Mouse (Mus musculus) erythroid progenitor cell, adult 5-6 weeks (primary cell): ENCODE measurements around the gene Atg5. TPM values are rescaled to one million over a fixed set of nuclear protein-coding genes. Genes with fewer than 3 reads are reported as not detected.

Experiments
- ATAC-seq: replicated peaks from 2 replicates; pipeline ENCODE4 v1.8.0; 2016; ENCODE audit warnings: moderate number of reproducible peaks, mild to moderate bottlenecking, moderate TSS enrichment, inconsistent platforms; ENCODE audit not compliant: poor library complexity, low FRiP score, severe bottlenecking
- total RNA-seq, 2 experiments: library from RNA; stranded (forward) in 1 of 2; stranded (reverse) in 1 of 2; fragments of 150-400 nt in 1 of 2; fragments of 186-747, 209-891 nt in 1 of 2; gene quantifications; 2 replicates each; pipeline versions ENCODE4 v1.2.3 to v1.2.4; 2015 to 2017; ENCODE audit warnings: low replicate concordance in 2 of 2

The Atg5 gene
- total RNA-seq, 2 experiments from 2014 or later: 7.5 to 11.3 TPM

- no peak for ATAC-seq
Measured at GRCm38 (mm10) chr10:44347549-44348172, 79.5 kb downstream of the Atg5 start.

- no peak for ATAC-seq
Measured at GRCm38 (mm10) chr10:44348474-44349415, 80.6 kb downstream of the Atg5 start.

- peak; percentile 25; the same call in 1 of the 2 replicates for ATAC-seq
Measured at GRCm38 (mm10) chr10:44353467-44353866, 85.3 kb downstream of the Atg5 start.

GRCm38 (mm10) chr10:44354393-44354792 lies 86.2 kb downstream of the Atg5 start:
- ATAC-seq: no peak

- no peak for ATAC-seq
Measured at GRCm38 (mm10) chr10:44355216-44355615, 87.1 kb downstream of the Atg5 start.

GRCm38 (mm10) chr10:44356625-44357024 lies 88.5 kb downstream of the Atg5 start:
- ATAC-seq: no peak

- no peak for ATAC-seq
Measured at GRCm38 (mm10) chr10:44357316-44357715, 89.2 kb downstream of the Atg5 start.

GRCm38 (mm10) chr10:44358816-44359215 lies 90.7 kb downstream of the Atg5 start:
- ATAC-seq: no peak

- no peak for ATAC-seq
Measured at GRCm38 (mm10) chr10:44360632-44361031, 92.5 kb downstream of the Atg5 start.

- no peak for ATAC-seq
Measured at GRCm38 (mm10) chr10:44362435-44362834, 94.3 kb downstream of the Atg5 start.

- no peak for ATAC-seq
Measured at GRCm38 (mm10) chr10:44362846-44363245, 94.7 kb downstream of the Atg5 start.

- no peak for ATAC-seq
Measured at GRCm38 (mm10) chr10:44366186-44366585, 98.0 kb downstream of the Atg5 start.

- no peak for ATAC-seq
Measured at GRCm38 (mm10) chr10:44367043-44367442, 98.9 kb downstream of the Atg5 start.

GRCm38 (mm10) chr10:44368596-44368995 lies 100.4 kb downstream of the Atg5 start:
- ATAC-seq: no peak

GRCm38 (mm10) chr10:44370666-44371065 lies 102.5 kb downstream of the Atg5 start:
- no peak for ATAC-seq

- ATAC-seq: no peak
Measured at GRCm38 (mm10) chr10:44372210-44372609, 104.1 kb downstream of the Atg5 start.

- ATAC-seq: no peak
Measured at GRCm38 (mm10) chr10:44374678-44375077, 106.5 kb downstream of the Atg5 start.

- no peak for ATAC-seq
Measured at GRCm38 (mm10) chr10:44375501-44375900, 107.3 kb downstream of the Atg5 start.

GRCm38 (mm10) chr10:44377821-44378220 lies 109.7 kb downstream of the Atg5 start:
- ATAC-seq: no peak

- no peak for ATAC-seq
Measured at GRCm38 (mm10) chr10:44378403-44378802, 110.2 kb downstream of the Atg5 start.
